Mouse (Mus musculus): ENCODE results near the gene Maml3.

The Maml3 gene

GRCm38 (mm10) chr3:52044651-52045050 is 60.2 kb downstream of the Maml3 start:
- no peak for DNase-seq

GRCm38 (mm10) chr3:52043847-52044246 is 61.0 kb downstream of the Maml3 start:
- DNase-seq = no peak

- DNase-seq = no peak
Measured at GRCm38 (mm10) chr3:52042680-52043079, 62.2 kb downstream of the Maml3 start.

- DNase-seq = no peak
Measured at GRCm38 (mm10) chr3:52039958-52040357, 64.9 kb downstream of the Maml3 start.

- DNase-seq = no peak
Measured at GRCm38 (mm10) chr3:52037260-52037659, 67.6 kb downstream of the Maml3 start.

- peak; percentile 48 for DNase-seq
Measured at GRCm38 (mm10) chr3:52035404-52035803, 69.5 kb downstream of the Maml3 start.

GRCm38 (mm10) chr3:52033857-52034588 is 70.9 kb downstream of the Maml3 start:
- no peak for DNase-seq

- no peak for DNase-seq
Measured at GRCm38 (mm10) chr3:52031327-52031726, 73.5 kb downstream of the Maml3 start.

GRCm38 (mm10) chr3:52030114-52030513 is 74.8 kb downstream of the Maml3 start:
- peak; percentile 51 for DNase-seq

- DNase-seq = peak; percentile 83
Measured at GRCm38 (mm10) chr3:52029661-52030081, 75.2 kb downstream of the Maml3 start.

- DNase-seq = no peak
Measured at GRCm38 (mm10) chr3:52027972-52028371, 76.9 kb downstream of the Maml3 start.

GRCm38 (mm10) chr3:52022486-52022885 is 82.4 kb downstream of the Maml3 start:
- DNase-seq = no peak

GRCm38 (mm10) chr3:52018103-52018439 is 86.8 kb downstream of the Maml3 start:
- DNase-seq = no peak

- DNase-seq = no peak
Measured at GRCm38 (mm10) chr3:52017439-52018102, 87.3 kb downstream of the Maml3 start.

- no peak for DNase-seq
Measured at GRCm38 (mm10) chr3:52016178-52016577, 88.7 kb downstream of the Maml3 start.

- no peak for DNase-seq
Measured at GRCm38 (mm10) chr3:52015556-52015955, 89.3 kb downstream of the Maml3 start.

- DNase-seq = no peak
Measured at GRCm38 (mm10) chr3:52011032-52011710, 93.7 kb downstream of the Maml3 start.

GRCm38 (mm10) chr3:52009321-52009720 is 95.6 kb downstream of the Maml3 start:
- no peak for DNase-seq

- DNase-seq = peak; percentile 87
Measured at GRCm38 (mm10) chr3:52007602-52008252, 97.1 kb downstream of the Maml3 start.

- no peak for DNase-seq
Measured at GRCm38 (mm10) chr3:52006721-52007330, 98.0 kb downstream of the Maml3 start.

GRCm38 (mm10) chr3:52003663-52004062 is 101.2 kb downstream of the Maml3 start:
- DNase-seq = no peak

GRCm38 (mm10) chr3:52001518-52001895 is 103.4 kb downstream of the Maml3 start:
- DNase-seq = no peak

Measured in right cerebral cortex, adult 18-20 months (tissue).